Mouse (Mus musculus) layer of hippocampus, adult 9-10 months (tissue): ENCODE results near the gene Morc1.

Experiments used
- DNase-seq: peaks from one replicate; pipeline ENCODE4 v3.0.0; 2022; ENCODE audit warnings: low spot score

Gene Morc1

DNA sequence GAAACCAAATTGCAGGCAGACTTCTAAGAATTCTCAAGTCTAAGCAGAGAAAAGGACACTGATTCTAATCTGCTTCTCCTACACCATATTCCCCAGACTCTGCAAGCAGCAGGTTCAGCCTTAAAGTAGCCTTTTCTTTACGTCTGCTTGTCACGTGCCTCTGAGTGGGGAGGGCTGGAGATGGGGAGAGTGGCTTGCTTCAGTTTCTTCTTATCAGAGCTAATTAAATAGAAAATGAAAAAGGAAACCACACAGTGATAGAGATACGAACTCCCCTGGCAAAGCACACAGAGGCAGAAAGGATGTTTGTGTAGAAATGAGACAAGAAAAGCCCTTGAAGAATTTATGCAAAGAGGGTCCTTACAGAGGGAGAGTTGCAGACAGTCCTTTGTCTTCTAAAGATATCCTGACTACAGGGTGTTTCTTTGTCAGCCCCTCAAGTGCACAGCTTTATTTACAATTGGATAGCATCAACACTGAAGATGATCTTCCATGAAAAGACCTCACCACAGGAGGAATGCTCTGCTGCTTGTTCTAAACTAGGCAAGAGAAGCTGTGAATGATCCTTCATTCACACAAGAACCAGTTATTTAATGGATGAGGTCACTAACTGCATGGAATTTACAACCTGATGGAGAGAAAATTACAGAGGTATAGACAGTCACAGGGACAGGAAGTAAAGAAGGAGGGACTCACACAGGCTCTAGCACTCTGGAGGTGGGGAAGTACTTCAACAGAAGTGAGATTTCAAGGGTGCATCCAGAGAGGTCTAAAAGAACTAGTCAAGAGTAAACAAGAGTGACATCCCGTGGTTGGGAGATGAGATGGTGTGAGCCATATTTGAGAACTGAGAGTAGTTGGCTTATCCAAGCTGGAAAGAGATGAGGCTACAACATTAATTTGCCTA is 44.1 kb downstream of the Morc1 start:
- DNase-seq: no peak

DNA sequence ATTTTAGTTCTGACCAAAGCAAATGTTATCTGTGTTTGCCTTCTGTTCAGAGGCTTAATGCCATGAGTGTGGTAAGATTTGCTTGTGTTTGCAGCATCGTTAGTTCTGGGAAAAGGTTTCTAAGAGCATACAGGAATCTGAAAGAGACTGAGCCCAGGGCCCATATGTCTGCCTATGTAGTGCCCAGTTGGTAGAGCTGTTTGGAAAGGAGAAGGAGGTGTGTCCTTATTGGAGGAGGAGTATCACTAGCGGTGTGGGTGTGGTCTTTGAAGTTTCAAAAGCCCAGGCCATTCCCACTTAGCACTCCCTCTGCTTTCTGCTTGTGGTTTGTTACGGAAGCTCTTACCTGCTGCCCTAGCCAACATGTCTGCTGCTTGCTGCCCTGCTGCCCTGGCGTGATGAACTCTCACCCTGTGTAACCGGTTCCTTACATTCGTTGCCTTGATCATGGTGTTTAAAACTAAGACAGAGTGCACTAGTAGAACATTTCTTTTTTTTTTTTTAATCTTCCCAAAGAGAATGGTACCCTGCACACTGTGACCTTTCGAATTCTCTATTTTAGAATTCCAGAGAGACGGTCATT is 48.3 kb downstream of the Morc1 start:
- DNase-seq: no peak

DNA sequence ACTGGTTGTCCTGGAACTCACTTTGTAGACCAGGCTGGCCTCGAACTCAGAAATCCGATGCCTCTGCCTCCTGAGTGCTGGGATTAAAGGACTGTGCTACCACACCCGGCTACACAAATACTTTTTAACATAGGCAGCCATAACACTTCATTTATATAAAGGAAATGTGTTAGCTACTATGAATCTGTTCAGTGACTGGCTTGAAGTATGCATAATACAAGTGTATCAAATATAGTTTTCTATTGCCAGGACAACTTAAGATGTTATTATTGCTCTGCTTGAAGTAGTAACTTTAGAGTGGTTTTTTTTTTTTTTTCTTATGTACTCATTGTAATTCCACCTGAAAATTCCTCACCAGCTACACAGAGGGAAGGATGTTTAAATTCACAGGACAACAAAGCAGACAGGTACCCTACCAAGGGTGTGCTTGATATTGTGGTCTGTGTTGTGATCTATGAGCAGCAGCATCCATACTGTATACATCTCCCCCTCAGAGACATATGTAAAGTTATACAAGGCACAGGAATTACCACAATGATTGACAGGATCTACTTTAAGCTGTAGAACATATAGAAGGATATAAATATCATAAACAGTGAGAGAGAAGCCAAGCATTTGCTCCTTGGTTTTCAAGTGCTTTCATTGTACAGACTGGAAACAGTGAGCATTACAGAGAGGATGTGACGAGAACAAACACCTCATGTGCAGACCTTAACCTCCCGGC is 85.9 kb downstream of the Morc1 start:
- DNase-seq: no peak

DNA sequence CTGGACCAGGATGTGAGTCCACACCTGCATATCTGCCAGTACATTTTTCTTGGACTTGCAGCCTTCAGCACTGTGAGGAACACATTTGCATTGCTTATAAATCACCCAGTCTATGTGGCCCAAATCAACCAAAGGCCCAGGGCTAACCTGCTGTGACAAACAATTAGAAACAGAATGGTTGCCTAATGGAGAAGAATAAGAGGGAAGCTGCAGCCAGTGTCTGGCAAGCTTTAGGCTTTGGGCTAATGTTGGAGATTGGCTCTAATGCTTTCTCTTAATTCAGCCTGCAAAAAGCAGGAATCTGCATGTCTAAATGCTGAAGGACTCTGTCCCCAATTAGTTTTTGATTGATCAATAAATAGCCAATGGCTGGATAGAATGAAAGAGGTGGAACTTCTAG is 88.5 kb downstream of the Morc1 start:
- DNase-seq: no peak

DNA sequence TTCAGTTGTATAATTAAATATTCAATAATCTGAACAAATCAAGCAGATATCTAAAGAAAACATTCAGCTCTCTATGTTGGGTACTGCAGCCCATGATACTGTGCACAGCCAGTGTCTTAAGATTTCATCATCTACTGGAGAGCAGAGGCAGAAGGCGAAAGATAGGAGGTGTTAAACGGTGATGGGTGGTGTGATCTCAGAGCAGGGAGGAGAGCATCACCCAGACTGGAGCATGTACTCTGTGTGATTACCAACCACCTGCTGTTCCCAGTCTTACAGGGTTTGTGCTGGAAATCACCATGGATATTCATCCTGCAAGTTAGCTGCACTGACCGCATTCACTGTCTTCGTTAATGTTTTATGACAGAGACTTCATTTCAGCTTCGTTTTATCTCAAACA is 106.1 kb downstream of the Morc1 start:
- no peak for DNase-seq

DNA sequence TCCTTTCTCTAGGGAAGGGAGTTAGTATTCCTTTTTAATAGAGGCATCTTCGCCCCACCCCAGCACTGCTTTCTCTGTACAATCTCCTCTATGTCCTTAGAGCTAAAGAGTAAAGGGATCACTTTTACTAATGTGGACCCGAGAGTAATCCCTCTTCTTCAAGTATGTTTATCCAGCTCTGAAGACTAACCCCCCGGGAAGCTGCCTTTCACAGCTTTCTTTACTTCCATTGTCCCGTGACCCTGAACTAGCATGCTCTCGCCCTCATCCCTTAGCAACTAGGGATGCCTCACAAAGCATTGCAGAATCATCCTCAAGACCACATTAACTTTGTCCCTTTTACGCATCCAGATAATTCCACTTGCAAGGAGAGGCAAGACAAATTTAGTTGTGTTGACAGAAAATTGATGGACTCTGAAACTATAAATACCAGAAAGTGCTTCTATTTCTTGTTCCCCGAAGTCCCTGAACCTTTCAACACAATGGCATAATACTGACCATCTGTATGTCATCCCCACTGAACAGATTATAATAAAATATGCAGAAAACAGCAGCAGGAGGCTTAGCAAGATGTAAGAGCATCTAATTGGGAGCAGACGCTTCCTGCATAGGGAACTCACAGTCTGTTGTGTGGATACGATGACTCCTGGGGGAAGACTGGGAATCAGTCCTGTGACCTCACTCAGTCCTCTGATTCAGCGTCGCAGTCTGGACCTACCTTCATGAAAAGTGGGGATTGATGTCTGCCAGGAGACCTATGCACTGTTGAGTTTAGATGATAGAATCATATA is 131.4 kb downstream of the Morc1 start:
- DNase-seq: no peak

DNA sequence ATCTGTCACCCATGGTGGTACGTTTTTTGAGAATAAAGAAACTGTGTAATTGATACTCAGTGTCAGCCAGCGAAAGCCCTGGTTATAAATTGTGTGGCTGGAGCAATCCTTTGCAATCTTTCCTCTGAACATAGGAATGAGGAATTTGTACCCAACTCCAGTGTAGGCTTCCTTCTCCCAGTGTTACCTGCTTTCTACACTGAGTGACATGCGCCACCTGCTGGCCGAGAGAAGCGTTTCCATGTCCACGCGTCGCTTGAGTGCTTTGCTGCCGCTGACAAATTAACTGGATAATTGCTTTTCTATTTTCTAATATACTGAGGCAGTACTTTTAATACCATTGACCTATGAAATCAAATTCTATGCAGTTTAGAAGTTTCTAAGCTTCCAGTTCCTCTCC is 139.3 kb downstream of the Morc1 start:
- DNase-seq: no peak

DNA sequence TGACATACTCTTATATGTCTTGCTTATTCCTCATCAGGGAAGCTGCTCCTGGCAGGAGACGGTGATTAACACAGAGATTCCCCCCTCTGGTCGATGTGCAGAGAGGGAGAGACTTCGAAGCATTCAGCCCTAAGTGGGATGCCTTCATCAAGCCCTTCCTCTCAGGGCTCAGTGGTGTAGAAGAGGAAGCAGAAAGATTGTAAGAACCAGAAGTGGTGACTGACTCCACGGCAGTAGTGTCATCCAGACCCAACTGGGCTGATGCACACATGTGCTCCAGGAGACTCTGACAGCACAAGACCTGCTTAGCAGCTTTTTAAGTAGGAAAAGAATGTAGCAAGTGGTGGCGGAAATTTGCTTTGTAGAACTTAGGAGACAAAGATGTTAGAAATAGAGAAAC is 143.0 kb downstream of the Morc1 start:
- no peak for DNase-seq

DNA sequence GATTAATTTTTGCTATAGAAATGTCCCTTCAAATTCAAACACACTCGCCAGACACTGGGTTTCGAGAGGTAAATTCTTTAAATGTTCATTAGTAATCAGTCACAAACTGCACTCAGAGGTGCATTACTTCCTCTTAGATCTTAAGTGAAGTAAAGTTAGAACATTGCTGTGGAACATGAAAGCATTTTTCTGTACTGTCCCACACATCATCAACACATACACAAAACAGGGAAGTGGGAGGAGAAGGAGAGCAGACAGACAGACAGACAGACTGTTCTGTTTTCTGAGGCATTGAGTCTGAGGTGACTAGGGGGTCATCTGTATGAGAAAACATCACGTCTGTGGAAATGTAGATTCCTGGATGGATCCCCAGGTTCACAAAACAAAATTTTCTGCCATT is 143.5 kb downstream of the Morc1 start:
- no peak for DNase-seq

DNA sequence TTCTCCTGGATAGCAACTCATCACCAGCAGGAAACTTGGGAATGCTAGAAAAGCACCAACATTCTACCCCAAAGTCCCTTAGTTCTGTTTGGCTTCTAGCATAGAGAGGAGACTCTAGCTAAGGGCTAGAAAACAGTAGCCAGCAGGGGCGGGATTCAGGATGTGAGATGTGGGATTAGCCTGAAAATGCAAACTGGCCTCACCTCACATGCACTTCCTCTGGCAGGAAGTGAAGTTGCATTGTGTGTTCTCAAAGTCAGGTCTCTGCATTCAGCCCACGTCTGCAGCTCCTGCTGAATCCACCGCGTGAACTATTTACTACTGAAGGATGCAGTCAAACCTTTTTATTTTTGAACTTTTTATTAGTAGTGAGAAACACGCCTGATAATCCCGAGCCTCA is 154.3 kb downstream of the Morc1 start:
- no peak for DNase-seq

DNA sequence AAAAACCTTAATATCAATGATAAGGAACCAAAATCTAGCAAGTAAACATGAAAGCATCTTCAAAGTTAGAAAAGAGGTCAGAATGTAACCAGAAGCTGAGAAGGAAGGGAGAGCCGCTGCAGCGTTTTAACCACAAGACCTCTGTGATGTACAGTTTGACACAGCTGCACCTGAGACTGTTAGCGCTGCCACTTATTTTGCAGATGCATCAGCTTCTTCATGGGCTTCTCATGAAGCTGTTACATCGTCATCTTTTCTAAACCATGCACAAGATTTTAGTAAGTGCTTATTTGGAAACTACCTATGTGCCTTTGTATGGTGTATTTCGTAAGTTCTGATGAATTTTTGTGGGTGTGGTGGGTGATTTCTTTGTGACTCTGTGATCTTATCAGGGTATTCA is 163.4 kb downstream of the Morc1 start:
- DNase-seq: no peak

DNA sequence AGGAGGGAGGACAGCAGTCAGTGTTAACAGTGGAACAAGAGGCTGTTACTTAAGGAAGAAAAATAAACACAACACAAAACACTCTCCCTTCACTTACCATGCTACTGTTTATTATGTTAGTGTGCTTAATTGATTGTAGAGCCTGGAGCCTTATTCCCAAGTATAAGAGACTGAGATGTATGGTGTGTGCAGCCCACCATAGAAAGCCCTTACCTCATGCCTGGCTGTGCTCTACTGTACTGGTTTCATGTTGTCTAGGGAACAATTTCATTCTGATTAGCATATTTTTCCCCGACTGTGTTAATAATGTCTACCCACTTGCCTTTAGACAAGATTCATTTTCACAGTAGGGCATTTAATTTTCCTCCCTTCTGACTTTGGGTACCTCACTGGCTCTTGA is 164.2 kb downstream of the Morc1 start:
- DNase-seq: no peak

DNA sequence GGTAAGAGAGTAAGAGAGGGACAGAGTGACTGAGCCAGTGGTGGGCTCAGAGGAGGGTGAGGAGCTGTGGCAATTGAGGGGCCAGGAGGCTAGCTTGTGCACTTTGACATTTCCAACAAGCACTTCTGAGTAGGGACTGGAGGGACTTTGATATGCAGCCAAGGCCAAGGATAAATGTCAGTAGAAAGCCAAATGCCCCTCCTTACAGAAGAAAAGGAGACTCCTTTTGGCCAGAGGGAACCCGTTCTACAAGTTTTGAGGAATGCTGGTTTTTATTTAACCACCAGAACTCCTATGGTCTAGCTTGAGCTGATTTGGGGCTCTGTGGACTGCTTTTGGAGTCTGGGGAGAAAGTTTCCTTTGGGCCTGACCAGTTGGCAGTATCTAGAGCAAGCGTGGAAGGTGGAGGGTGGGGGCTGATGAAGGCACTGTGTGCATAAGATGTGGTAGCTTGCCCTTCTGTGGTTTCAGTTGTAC is 172.7 kb downstream of the Morc1 start:
- no peak for DNase-seq

DNA sequence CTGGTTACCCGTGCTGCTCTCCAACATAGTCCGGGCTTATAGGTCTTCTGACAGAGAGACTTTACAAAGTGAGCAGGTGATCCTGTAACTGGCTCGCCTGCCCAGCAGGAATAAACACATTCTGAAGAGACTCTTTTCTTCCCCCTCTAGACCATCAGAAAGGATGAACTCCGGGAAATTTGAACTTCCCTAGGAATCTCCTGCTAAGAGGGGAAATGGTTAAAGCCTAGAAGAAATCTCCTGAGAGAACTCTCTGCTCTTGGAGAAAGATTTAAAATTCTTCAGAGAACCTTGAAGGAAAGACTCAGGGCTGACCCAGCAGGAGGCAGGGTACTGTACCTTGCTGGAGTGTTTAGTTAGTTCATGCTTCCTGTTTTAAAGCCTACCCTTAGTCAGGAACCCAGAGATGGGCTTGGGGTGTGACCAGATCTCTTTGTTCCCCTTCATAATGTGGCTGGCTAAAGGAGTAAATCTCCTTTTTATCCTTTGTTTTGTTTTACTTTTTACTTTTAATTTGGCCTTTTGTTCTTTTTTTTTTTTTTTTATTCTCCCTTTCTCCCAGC is 175.5 kb downstream of the Morc1 start:
- DNase-seq: no peak

DNA sequence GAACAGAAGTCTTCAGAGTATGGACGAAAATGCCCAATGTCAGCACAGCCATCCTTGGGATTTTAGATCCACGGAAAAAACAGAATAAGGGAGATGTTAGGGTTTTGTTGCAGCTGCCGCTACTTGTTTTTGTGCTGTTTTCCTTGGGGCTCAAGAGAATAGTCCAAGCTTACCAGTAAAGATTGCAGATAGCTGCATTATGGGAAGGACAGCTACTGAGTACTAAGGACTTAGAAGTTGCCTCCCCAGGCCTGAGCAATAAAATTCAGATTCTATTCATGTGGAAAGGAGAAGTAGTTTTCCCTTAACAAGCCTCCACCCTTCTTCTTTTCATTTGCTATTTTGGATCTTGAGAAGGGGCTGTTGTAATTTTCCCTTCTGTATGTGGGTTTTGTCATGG is 177.2 kb downstream of the Morc1 start:
- DNase-seq: no peak

DNA sequence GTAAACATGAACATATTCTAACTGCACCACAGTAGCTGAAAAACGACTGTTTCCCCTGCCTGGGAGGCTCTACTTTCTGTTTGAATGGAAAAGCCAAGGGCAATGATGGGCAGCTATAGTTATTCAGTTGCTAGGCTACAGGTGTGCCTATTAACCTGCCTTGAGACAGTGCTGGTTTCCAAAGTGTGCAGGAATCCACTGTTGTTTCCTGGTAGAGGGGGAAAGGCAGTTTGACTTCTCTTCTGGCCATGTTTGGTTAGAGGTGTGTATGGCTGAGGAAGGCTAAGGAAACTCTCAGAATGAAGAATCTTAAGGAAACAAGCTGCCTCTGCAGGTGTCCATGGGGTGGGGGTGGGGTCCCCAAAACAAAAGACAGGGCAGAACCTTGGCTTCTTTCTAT is 179.8 kb downstream of the Morc1 start:
- DNase-seq: no peak

DNA sequence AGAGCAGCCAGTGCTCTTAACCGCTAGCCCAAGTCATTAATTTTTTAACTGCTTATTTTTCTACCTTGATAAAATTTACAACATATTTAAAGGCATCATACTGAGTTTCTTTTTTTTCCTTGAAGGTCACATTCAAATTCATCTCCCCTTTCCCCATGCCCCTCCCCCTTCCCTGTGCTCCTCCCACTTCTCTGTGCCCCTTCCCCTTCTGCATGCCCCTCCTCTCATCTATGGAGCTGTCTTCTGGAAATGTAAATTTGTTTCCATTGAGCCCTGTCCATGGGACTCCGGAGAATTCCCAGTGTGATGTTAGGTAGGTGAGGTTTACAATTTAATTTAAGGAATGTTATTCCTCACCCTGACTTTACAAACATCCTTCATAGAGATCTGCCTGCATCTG is 180.4 kb downstream of the Morc1 start:
- DNase-seq: no peak

DNA sequence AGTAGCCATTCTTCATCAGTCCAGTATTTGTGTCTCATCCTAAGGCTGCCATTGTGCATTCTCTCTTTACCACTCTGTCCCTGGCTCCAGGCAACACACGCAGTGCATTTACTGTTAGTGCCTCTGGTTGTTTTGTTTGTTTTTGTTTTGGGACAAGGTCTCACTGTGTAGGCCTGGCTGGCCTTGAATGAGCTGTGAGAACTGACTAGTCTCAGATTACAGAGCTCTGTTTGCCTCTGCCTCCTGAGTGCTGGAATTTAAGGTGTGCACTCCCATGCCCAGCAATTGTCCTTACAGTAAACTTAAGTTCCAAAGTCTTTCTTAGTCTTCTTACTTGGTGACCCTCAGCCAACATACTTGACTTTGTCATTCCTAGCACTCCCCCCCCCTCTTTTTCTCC is 182.7 kb downstream of the Morc1 start:
- DNase-seq: no peak

DNA sequence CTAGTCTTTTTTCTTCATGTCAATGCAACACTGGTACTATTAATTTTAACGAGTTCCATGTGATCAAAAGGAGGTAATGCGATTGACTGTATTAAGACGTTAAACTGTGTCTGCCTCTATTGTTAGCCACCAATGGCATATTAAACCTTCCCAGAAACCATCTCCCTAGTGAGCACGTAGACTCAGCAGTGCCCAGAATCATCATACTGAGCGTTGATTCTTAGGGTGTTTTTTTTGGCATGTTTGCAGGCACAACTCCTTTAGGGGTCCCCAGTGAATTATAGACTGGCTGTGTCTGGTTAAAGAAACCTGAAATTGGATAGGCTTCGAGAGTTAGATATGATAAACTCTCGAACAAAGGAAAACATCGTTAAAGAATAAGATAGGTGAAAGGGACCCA is 189.5 kb downstream of the Morc1 start:
- DNase-seq: no peak

DNA sequence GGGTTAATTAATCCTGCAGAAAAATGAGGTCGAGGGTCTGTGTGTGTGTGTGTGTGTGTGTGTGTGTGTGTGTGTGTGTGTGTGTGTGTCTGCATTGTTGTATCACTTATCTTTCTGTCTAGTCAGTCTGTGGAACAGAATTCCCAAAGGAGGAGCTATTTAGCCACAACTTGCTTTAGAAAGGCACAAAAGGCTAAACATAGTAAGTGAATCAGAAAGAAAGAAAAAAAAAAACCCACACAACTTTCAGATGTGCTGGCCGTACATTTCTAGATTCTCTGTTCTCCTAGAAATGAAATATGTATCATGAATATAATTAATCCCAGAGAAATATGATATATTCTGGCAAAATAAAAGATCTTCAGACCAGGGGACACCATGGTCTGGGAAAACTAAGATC is 190.0 kb downstream of the Morc1 start:
- no peak for DNase-seq

DNA sequence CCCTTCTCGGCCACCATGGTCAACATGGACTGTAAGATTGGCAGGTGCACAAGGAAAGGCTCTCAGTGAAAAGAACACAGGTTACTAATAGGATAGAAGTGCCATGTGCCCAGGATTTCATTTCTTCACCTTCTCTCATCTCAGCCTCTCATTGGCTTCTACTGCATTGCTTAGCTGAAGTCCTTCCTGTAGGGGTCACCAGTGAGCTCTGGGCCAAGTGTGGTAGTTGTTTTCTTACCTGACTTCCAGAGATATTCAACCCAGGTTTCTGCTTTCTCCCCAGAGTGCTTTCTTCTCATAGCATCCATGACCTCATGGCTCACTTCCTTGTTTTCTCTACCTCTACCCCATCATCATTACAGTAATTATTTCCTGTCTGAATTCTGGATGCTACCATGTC is 192.4 kb downstream of the Morc1 start:
- no peak for DNase-seq

DNA sequence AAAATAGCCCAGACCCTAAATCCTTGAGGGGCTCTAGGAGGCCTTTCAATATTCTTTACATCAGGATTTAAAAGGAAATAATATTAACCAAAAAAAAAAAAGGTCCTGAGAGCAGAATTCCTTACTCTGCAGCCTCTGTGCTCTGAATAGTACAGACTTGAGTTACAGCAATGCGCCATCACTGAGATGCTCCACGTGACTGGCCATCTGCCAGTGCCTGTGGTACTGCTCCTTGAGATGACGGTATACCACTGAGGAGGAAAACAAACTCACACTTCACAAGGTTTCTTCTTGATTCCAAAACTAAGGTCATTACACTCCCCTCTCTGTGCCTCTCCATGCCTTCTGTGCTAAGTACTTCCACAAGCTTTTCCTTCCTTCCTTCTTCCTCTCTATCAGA is 195.1 kb downstream of the Morc1 start:
- no peak for DNase-seq
